Mouse (Mus musculus) T-helper 1 cell (primary cell): Measurements from ENCODE around the gene Tmem161b.

ENCODE experiments used
- in situ Hi-C: fragments of 300-600 bp; cut with MboI, MseI; formaldehyde crosslinking; loops from one replicate; pipeline ENCODE4 v1.15.1; 2025; ENCODE audit warnings: high pct_unique_total_duplicates

Tmem161b gene

GRCm38 (mm10) chr13:84345114-84345513 lies 123.0 kb downstream of the Tmem161b start:
- in situ Hi-C loops = loop anchor here (5.0 kb wide), 1 partner anchor 628 kb away; no protein-coding TSS in a partner anchor
